Mouse (Mus musculus): ENCODE data around the gene Pdgfra.

GRCm38 (mm10) chr5:75183653-75184052 lies 31.6 kb downstream of the Pdgfra start:
- TF ChIP-seq ZC3H11A (IDR thresholded peaks at IDR 0.05; ENCODE audit: borderline replicate concordance, low read depth, low read length) = no peak
- no peak for TF ChIP-seq MAFK (IDR thresholded peaks at IDR 0.05; ENCODE audit: insufficient read depth, low read depth, low read length)
- no peak for TF ChIP-seq HCFC1 (IDR thresholded peaks at IDR 0.05; ENCODE audit: borderline replicate concordance, insufficient read depth, low read length)
- no peak for TF ChIP-seq CHD2 (IDR thresholded peaks at IDR 0.05; ENCODE audit: low read depth, low read length)
